11 mouse cellular contexts compared by ENCODE assay signal in genomic region chr11:118192973-118193372, GRCm38 (mm10). TPM values are rescaled to one million over a fixed set of nuclear protein-coding genes. Genes with fewer than 3 reads are reported as not detected.
DNase-seq lines count a peak whose midpoint lies in the region; ATAC-seq and TF ChIP-seq lines count a peak whose summit lies in the region.
"Had no signal": no experiment of that assay in that cellular context is flagged by ENCODE, and none has a peak within 500 bp of the region (broad histone marks: within the 10 kb centered on the region; RNA-seq: fewer than 3 reads in every experiment).

No protein-coding gene starts in this region.

- 82% methylated on average over 5 of the region's 5 CpGs for WGBS in hindbrain, embryonic 12.5 days
- WGBS in hindbrain, embryonic 11.5 days: 80% methylated on average over 5 of the region's 5 CpGs
- WGBS in lung, embryonic 15.5 days: 75% methylated on average over 5 of the region's 5 CpGs
- WGBS in heart, embryonic 12.5 days: 68% methylated on average over 5 of the region's 5 CpGs

- ATAC-seq in hindbrain, embryonic 12.5 days (ENCODE audit: low FRiP score): no peak
- ATAC-seq in hindbrain, embryonic 11.5 days (ENCODE audit: low FRiP score): no peak
- no peak for ATAC-seq in lung, embryonic 15.5 days (ENCODE audit: borderline replicate concordance, extremely low read depth, low FRiP score, low TSS enrichment)
- no peak for ATAC-seq in heart, embryonic 12.5 days (ENCODE audit: insufficient number of reproducible peaks, low FRiP score)
- no peak for ATAC-seq in megakaryocyte-erythroid progenitor cell, adult 5-6 weeks (replicated peaks; ENCODE audit: low FRiP score, low TSS enrichment, poor library complexity, severe bottlenecking)
- ATAC-seq: forebrain, embryonic 16.5 days had no signal

- no peak overlapping the region for H3K4me3 ChIP-seq in hindbrain, embryonic 12.5 days
- H3K4me3 ChIP-seq in hindbrain, embryonic 11.5 days (ENCODE audit: low read depth, low read length): no peak overlapping the region
- no peak overlapping the region for H3K4me3 ChIP-seq in lung, embryonic 15.5 days
- no peak overlapping the region for H3K4me3 ChIP-seq in heart, embryonic 12.5 days
- no peak overlapping the region for H3K4me3 ChIP-seq in myocyte
- H3K4me3 ChIP-seq: embryonic facial prominence, embryonic 13.5 days had no signal

- H3K4me2 ChIP-seq in hindbrain, embryonic 12.5 days (replicated peaks): no peak overlapping the region
- H3K4me2 ChIP-seq in hindbrain, embryonic 11.5 days (replicated peaks; ENCODE audit: low read depth, low read length): no peak overlapping the region
- no peak overlapping the region for H3K4me2 ChIP-seq in lung, embryonic 15.5 days
- H3K4me2 ChIP-seq in heart, embryonic 12.5 days: peak overlapping the region; percentile 2; the same call in 1 of the 2 replicates
- peak overlapping the region; percentile 65 for H3K4me2 ChIP-seq in myocyte (ENCODE audit: low read depth)
- H3K4me2 ChIP-seq: embryonic facial prominence, embryonic 13.5 days; hindbrain, embryonic 14.5 days had no signal

- no peaks in the 10 kb centered on the region for H3K9me3 ChIP-seq in hindbrain, embryonic 12.5 days (replicated peaks)
- no peaks in the 10 kb centered on the region for H3K9me3 ChIP-seq in hindbrain, embryonic 11.5 days (ENCODE audit: control insufficient read depth, low read length)
- H3K9me3 ChIP-seq in lung, embryonic 15.5 days: no peaks in the 10 kb centered on the region
- no peaks in the 10 kb centered on the region for H3K9me3 ChIP-seq in heart, embryonic 12.5 days (replicated peaks)
- H3K9me3 ChIP-seq: embryonic facial prominence, embryonic 13.5 days had no signal

- TF ChIP-seq POLR2A in myocyte (IDR thresholded peaks at IDR 0.05; ENCODE audit: insufficient read length, low read depth): no peak

- peaks cover 43% of the 10 kb centered on the region for H3K36me3 ChIP-seq in hindbrain, embryonic 12.5 days
- H3K36me3 ChIP-seq in hindbrain, embryonic 11.5 days (ENCODE audit: control insufficient read depth, insufficient read depth, low read length): no peaks in the 10 kb centered on the region
- peaks cover 8% of the 10 kb centered on the region; the same call in 1 of the 2 replicates for H3K36me3 ChIP-seq in lung, embryonic 15.5 days
- H3K36me3 ChIP-seq in heart, embryonic 12.5 days: peaks cover 31% of the 10 kb centered on the region
- peaks cover 16% of the 10 kb centered on the region for H3K36me3 ChIP-seq in myocyte (ENCODE audit: control insufficient read depth, insufficient read depth)

- DNase-seq in hindbrain, embryonic 11.5 days (ENCODE audit: low spot score): no peak
- no peak for DNase-seq in lung, postnatal 4 days
- no peak for DNase-seq in thymus, postnatal 14 days

- H3K27ac ChIP-seq in hindbrain, embryonic 12.5 days: 0 out of 2 replicates have a peak overlapping the region, but pooled peaks have one; percentile 1
- no peak overlapping the region for H3K27ac ChIP-seq in hindbrain, embryonic 11.5 days (ENCODE audit: low read depth, low read length)
- H3K27ac ChIP-seq in lung, embryonic 15.5 days: peak overlapping the region; percentile 43
- H3K27ac ChIP-seq in heart, embryonic 12.5 days (ENCODE audit: poor library complexity, severe bottlenecking): peak overlapping the region; percentile 84
- H3K27ac ChIP-seq: hindbrain, embryonic 14.5 days had no signal

- H3K9ac ChIP-seq in hindbrain, embryonic 12.5 days: no peak overlapping the region
- H3K9ac ChIP-seq in hindbrain, embryonic 11.5 days (ENCODE audit: low read depth, low read length): no peak overlapping the region
- no peak overlapping the region for H3K9ac ChIP-seq in lung, embryonic 15.5 days
- H3K9ac ChIP-seq in heart, embryonic 12.5 days: no peak overlapping the region
- H3K9ac ChIP-seq: embryonic facial prominence, embryonic 13.5 days; hindbrain, embryonic 14.5 days had no signal

- no peak overlapping the region for H3ac ChIP-seq in myocyte (ENCODE audit: control insufficient read depth, insufficient read length)

- H3K27me3 ChIP-seq in hindbrain, embryonic 12.5 days: no peaks in the 10 kb centered on the region
- no peaks in the 10 kb centered on the region; the same call in 1 of the 2 replicates for H3K27me3 ChIP-seq in hindbrain, embryonic 11.5 days (ENCODE audit: control insufficient read depth, insufficient read depth, low read length)
- H3K27me3 ChIP-seq in lung, embryonic 15.5 days: no peaks in the 10 kb centered on the region
- no peaks in the 10 kb centered on the region for H3K27me3 ChIP-seq in heart, embryonic 12.5 days (replicated peaks)
- no peaks in the 10 kb centered on the region for H3K27me3 ChIP-seq in myocyte (ENCODE audit: control insufficient read depth, insufficient read depth, insufficient read length)
- H3K27me3 ChIP-seq: embryonic facial prominence, embryonic 13.5 days had no signal

- peaks cover 11% of the 10 kb centered on the region for H3K79me2 ChIP-seq in myocyte (ENCODE audit: control insufficient read depth, insufficient read depth)

- peaks cover 37% of the 10 kb centered on the region for H3K4me1 ChIP-seq in hindbrain, embryonic 12.5 days
- H3K4me1 ChIP-seq in hindbrain, embryonic 11.5 days (replicated peaks; ENCODE audit: control insufficient read depth, insufficient read depth, low read length): peaks cover 8% of the 10 kb centered on the region
- H3K4me1 ChIP-seq in lung, embryonic 15.5 days: peaks cover 44% of the 10 kb centered on the region
- peaks cover 56% of the 10 kb centered on the region for H3K4me1 ChIP-seq in heart, embryonic 12.5 days (replicated peaks)

TF ChIP-seq in myocyte, 11 proteins besides CTCF, POLR2A, EP300 and RAD21:
- TF ChIP-seq USF1 (IDR thresholded peaks at IDR 0.05; ENCODE audit: low read depth) (no peak), POLR2AphosphoS2 (IDR thresholded peaks at IDR 0.05; ENCODE audit: insufficient read length, low read depth) (no peak), TCF12 (IDR thresholded peaks at IDR 0.05; ENCODE audit: insufficient read depth, poor library complexity, severe bottlenecking) (no peak), REST (IDR thresholded peaks at IDR 0.05; ENCODE audit: insufficient read depth, insufficient read length) (no peak), MYOG (IDR thresholded peaks at IDR 0.05; ENCODE audit: control insufficient read depth in 1 of 3, insufficient read depth in 1 of 3, insufficient read length in 2 of 3, low read depth in 2 of 3) (no peak), TCF3 (IDR thresholded peaks at IDR 0.05; ENCODE audit: insufficient read length, low read depth) (no peak), MYOD1 (IDR thresholded peaks at IDR 0.05; ENCODE audit: control insufficient read depth in 1 of 3, insufficient read length in 2 of 3, low read depth in 2 of 3) (no peak), SRF (IDR thresholded peaks at IDR 0.05; ENCODE audit: control insufficient read depth, insufficient read length, low read depth) (no peak), CEBPB (IDR thresholded peaks at IDR 0.05; ENCODE audit: insufficient read depth, poor library complexity, severe bottlenecking) (no peak), E2F4 (IDR thresholded peaks at IDR 0.05; ENCODE audit: insufficient read depth) (no peak), MAX (IDR thresholded peaks at IDR 0.05; ENCODE audit: low read depth) (no peak)

RNA-seq across cellular contexts. Expression of gene Cyth1, which starts 55.4 kb away (rescaled TPM):
- polyA plus RNA-seq in hindbrain, embryonic 12.5 days (2016; fragmentation: Nextera tagmentation; extraction: Ambion mirVana): 29.0 and 33.5 TPM in 2 replicates
- polyA plus RNA-seq in hindbrain, embryonic 11.5 days (2014; fragmentation: Nextera tagmentation; extraction: Ambion mirVana): 16.5 and 16.7 TPM in 2 replicates
- polyA plus RNA-seq in lung, embryonic 15.5 days (2015; fragmentation: Nextera tagmentation; extraction: Ambion mirVana): 16.6 and 17.7 TPM in 2 replicates
- 20.6 and 21.1 TPM in 2 replicates for polyA plus RNA-seq in heart, embryonic 12.5 days (2016; fragmentation: Nextera tagmentation; extraction: Ambion mirVana)
- 16.1 TPM for polyA plus RNA-seq in myocyte (2012; fragmentation: generic; extraction: Trizol)
- 6.8 and 14.3 TPM in 2 replicates for total RNA-seq in megakaryocyte-erythroid progenitor cell, adult 5-6 weeks (2014; fragmentation: Nextera tagmentation)
- 11.2 and 17.7 TPM in 2 replicates for total RNA-seq in megakaryocyte-erythroid progenitor cell, adult 5-6 weeks (2017)

Comparison
In these comparisons a context has a peak if more than half of its experiments do, and no peak if none do; other contexts are left out.
1. H3K4me2 ChIP-seq: peak in heart, embryonic 12.5 days (single experiment) and myocyte (single experiment); none in hindbrain, embryonic 12.5 days (single experiment), hindbrain, embryonic 11.5 days (single experiment) and lung, embryonic 15.5 days (single experiment).